Mouse (Mus musculus) spleen, adult 2 months (tissue): ENCODE results near the gene Ywhah. TPM values are rescaled to one million over a fixed set of nuclear protein-coding genes. Genes with fewer than 3 reads are reported as not detected.
A peak's percentile ranks its signal among the peaks of the same experiment; 100 is the strongest.
"Not testable (repeated sequence)": the region's sequence is repeated elsewhere in the genome, so short reads cannot be mapped to it uniquely, and the experiment has no call there.

ENCODE experiments used
- DNase-seq, 2 experiments: peaks; one replicate each; pipeline versions ENCODE4 v3.0.0 to v3.0.0-alpha.2; 2012 to 2021; ENCODE audit warnings: low spot score in 2 of 2, low read depth in 1 of 2
- H3K27ac ChIP-seq: fragments of 200-500 bp; 2 replicates; pipeline ENCODE4 v1.5.1; 2012; ENCODE audit warnings: low read length, inconsistent platforms; ENCODE audit not compliant: insufficient read depth
- H3K27me3 ChIP-seq: fragments of 200-500 bp; 2 replicates; pipeline ENCODE4 v1.6.1; 2012; ENCODE audit warnings: mild to moderate bottlenecking, moderate library complexity, low read length, inconsistent platforms; ENCODE audit not compliant: control insufficient read depth, insufficient read depth
- H3K36me3 ChIP-seq: fragments of 200-500 bp; 2 replicates; pipeline ENCODE4 v1.6.1; 2012; ENCODE audit warnings: mild to moderate bottlenecking, low read length, inconsistent platforms; ENCODE audit not compliant: control insufficient read depth, insufficient read depth
- H3K4me1 ChIP-seq: fragments of 200-500 bp; 2 replicates; pipeline ENCODE4 v1.6.1; 2011; ENCODE audit warnings: inconsistent platforms; ENCODE audit not compliant: control insufficient read depth, insufficient read depth, insufficient read length
- H3K4me3 ChIP-seq: fragments of 200-500 bp; 2 replicates; pipeline ENCODE4 v1.5.1; 2011; ENCODE audit warnings: mild to moderate bottlenecking, inconsistent platforms; ENCODE audit not compliant: insufficient read depth, insufficient read length; ENCODE audit errors: extremely low read depth
- CTCF ChIP-seq: fragments of 200-500 bp; IDR thresholded peaks from 2 replicates; pipeline ENCODE4 v1.5.1; 2011; ENCODE audit warnings: mild to moderate bottlenecking, inconsistent platforms; ENCODE audit not compliant: insufficient read depth, insufficient read length, insufficient replicate concordance; ENCODE audit errors: extremely low read depth
- POLR2A ChIP-seq: fragments of 200-500 bp; IDR thresholded peaks from 2 replicates; pipeline ENCODE4 v1.6.1; 2011; ENCODE audit warnings: low read depth, low read length, inconsistent platforms
- WGBS: fragments of 180-500 bp; shearing (Covaris S2); methylation state at CpG from one replicate; pipeline ENCODE4 v1.1.7; 2018; 5-methylcytosine and 5-hydroxymethylcytosine counted together
- polyA plus RNA-seq: library from polyadenylated mRNA; depleted of rRNA; stranded (reverse); fragments of >200 nt; gene quantifications from 2 replicates; pipeline ENCODE4 v1.2.3, GENCODE M21; 2012

The Ywhah gene
- polyA plus RNA-seq, 1 experiment, result 95.0 TPM

GRCm38 (mm10) chr5:33021622-33022021 lies 3.0 kb downstream of the Ywhah start:
- Histone ChIP-seq H3K36me3 (peaks cover 5% of the 10 kb centered on the region), H3K27ac (no peak overlapping the region), H3K4me1 (peaks cover 3% of the 10 kb centered on the region; the same call in 1 of the 2 replicates), H3K4me3 (no peak overlapping the region), H3K27me3 (no peaks in the 10 kb centered on the region)
- TF ChIP-seq POLR2A, result no peak
- peak; percentile 17; the same call in 1 of the 2 replicates for TF ChIP-seq CTCF
- 72% methylated on average over 2 of the region's 2 CpGs for WGBS
- peak in 1 of 2 experiments; percentile 34 for DNase-seq

DNA sequence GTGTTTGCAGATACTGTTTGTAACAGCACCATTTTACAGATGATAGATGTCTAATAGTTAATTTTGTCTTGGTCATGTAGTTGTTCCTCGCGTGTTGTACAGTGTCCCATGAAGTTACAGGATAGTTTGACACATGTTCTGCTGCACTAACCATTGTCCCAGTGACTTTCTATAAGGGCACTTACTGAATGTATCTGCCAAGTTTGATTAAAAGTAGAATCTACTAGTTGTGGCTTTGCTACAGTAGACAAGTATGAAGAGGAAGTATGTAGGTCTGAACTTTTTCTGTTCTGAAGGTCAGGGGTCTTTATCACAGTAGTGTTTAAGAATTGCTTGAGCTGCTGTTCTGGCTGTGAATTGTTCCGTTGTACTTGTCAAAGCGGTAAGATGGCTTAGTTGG lies 4.7 kb downstream of the Ywhah start:
- no peaks in the 10 kb centered on the region for H3K27me3 ChIP-seq
- H3K4me3 ChIP-seq, result no peak overlapping the region
- peaks cover 3% of the 10 kb centered on the region; the same call in 1 of the 2 replicates for H3K4me1 ChIP-seq
- TF ChIP-seq POLR2A (no peak), CTCF (no peak)
- H3K36me3 ChIP-seq, result peaks cover 5% of the 10 kb centered on the region
- no peak for DNase-seq
- 86% methylated on average over 4 of the region's 4 CpGs for WGBS
- H3K27ac ChIP-seq, result no peak overlapping the region

DNA sequence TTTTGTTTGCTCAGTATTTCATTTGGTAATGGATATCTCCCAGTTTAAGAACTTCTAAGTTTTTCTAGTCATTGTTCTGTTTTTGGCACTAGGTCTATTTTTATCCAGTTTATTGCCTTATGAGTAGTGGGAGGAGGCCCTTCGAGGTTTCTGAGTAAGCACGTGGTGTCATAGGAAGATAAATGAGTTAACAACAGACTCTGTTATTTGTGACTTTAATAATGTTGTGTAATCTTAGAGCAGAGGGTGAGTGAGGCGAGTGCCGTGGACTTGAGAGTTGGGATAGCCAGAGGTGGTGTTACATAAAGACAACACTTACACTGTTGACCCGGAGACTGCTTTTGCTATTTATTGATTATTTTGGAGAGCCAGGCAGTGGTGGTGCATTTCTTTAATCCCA lies 5.9 kb downstream of the Ywhah start:
- WGBS, result 60% methylated on average over 5 of the region's 5 CpGs
- Histone ChIP-seq H3K4me1 (peaks cover 3% of the 10 kb centered on the region; the same call in 1 of the 2 replicates), H3K4me3 (no peak overlapping the region), H3K27ac (no peak overlapping the region), H3K36me3 (peaks cover 7% of the 10 kb centered on the region), H3K27me3 (no peaks in the 10 kb centered on the region)
- no peak for TF ChIP-seq CTCF
- DNase-seq, result no peak

- H3K36me3 ChIP-seq, result peaks cover 7% of the 10 kb centered on the region
- H3K4me1 ChIP-seq, result peaks cover 3% of the 10 kb centered on the region; the same call in 1 of the 2 replicates
- H3K4me3 ChIP-seq, result no peak overlapping the region
- WGBS, result 80% methylated on average over 2 of the region's 2 CpGs
- H3K27ac ChIP-seq, result no peak overlapping the region
- no peak for TF ChIP-seq CTCF
- TF ChIP-seq POLR2A, result no peak
- no peak for DNase-seq
- H3K27me3 ChIP-seq, result no peaks in the 10 kb centered on the region
Measured at GRCm38 (mm10) chr5:33028656-33029055, 10.0 kb downstream of the Ywhah start.

DNA sequence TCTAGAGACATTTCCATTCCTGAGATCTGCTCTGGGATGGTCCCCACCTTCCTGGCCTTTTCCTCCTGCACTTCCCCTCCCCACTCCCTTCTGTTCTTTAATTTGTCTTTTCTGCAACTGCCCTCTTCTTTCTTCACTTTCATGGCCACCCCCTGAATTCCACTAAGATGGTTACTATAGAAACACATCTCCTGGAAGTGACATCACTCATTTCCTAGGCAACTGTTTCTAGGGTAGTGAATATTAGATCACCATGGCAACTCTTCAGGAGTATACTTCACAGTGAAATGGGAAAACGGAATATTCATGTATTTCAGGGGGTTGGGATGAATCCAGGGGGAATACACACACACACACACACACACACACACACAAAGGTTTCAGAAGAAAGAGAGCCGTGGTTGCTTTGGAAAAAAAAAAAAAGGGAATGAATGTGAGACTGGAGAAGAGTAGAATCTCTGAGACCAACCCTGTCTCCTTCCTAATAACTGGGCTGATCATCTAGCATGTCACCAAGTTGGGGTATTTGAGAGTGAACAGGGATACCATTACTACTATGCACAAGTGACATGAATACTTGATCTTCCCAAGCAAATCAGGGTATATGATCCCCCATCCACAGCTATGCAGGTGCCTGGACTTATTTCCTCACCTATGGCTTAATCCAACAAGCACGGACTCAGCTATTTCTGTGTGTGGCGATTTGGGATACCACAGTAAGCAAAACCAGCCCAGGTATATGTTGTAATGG lies 12.0 kb downstream of the Ywhah start:
- TF ChIP-seq POLR2A (no peak), CTCF (no peak)
- Histone ChIP-seq H3K36me3 (peaks cover 2% of the 10 kb centered on the region), H3K27ac (no peak overlapping the region), H3K4me3 (no peak overlapping the region), H3K4me1 (no peaks in the 10 kb centered on the region), H3K27me3 (no peaks in the 10 kb centered on the region)
- DNase-seq, result no peak
- 80% methylated on average over 4 of the region's 4 CpGs for WGBS

DNA sequence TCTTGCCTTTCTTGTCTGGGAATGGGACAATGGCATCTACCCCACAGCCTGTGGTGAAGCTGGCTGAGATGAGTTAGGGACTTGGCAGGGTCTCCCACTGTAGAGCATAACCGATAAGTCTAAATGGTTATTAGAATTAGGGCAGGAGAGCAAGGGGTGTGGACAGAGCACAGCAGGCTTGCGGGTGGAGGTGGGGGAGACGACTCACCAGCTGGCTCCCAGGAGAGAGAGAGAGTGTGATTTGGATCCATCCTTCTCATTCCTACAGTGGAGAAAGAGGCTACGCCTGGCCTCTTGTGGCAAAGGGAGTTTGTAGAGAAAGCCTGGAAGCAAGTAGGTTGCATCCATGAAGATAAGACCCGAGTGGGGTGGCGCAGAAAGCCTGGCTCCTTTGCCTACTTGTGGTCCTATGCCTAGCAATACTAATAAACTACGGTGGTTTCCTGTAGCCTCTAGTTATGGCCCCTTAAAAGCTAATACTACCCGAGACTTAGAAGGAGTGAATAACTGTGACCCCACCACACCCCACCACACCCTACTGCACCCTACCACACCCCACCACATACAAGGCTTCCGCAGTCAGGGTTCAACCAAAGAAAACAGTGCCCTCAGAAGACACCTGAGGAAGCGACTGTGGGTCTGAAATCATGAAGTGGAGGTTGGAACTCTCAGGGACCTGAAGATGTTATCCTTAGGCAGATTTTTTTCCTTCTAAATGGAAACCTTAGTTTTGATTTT lies 13.6 kb downstream of the Ywhah start:
- H3K36me3 ChIP-seq, result peaks cover 2% of the 10 kb centered on the region
- DNase-seq, result no peak
- no peak overlapping the region for H3K4me3 ChIP-seq
- no peak for TF ChIP-seq CTCF
- TF ChIP-seq POLR2A, result no peak
- H3K4me1 ChIP-seq, result no peaks in the 10 kb centered on the region
- no peak overlapping the region for H3K27ac ChIP-seq
- no peaks in the 10 kb centered on the region for H3K27me3 ChIP-seq
- 79% methylated on average over 10 of the region's 10 CpGs for WGBS

DNA sequence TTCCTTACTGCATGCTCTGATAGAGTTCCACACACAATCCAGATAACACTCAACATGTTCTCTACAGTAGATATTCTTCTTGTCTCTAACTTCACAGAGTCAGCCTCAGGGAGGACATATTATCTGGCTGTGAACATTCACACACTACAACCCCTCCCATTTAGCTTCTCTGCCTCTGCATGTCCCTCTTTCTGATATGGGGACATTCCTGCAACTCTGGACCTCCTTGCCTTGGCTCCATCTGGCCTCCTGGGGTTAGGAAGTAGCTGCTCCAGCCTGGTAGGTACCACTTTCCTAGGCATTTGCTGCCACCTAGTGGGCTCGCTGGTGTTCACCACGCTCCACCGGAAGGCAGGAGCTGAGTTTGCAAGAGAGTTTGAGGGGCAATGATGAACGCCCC lies 14.5 kb downstream of the Ywhah start:
- peak; percentile 48 to 66 for DNase-seq
- H3K27ac ChIP-seq, result no peak overlapping the region
- WGBS, result 0% methylated on average over 4 of the region's 4 CpGs
- H3K36me3 ChIP-seq, result peaks cover 2% of the 10 kb centered on the region
- TF ChIP-seq CTCF (peak; percentile 96; the same call in 1 of the 2 replicates), POLR2A (no peak)
- no peaks in the 10 kb centered on the region for H3K4me1 ChIP-seq
- H3K4me3 ChIP-seq, result no peak overlapping the region
- H3K27me3 ChIP-seq, result no peaks in the 10 kb centered on the region

GRCm38 (mm10) chr5:33033633-33034032 lies 15.0 kb downstream of the Ywhah start:
- 42% methylated on average over 8 of the region's 8 CpGs for WGBS
- DNase-seq, H3K27ac ChIP-seq, H3K4me1 ChIP-seq, H3K27me3 ChIP-seq, H3K36me3 ChIP-seq, H3K4me3 ChIP-seq: not testable (repeated sequence)
